Mouse (Mus musculus) liver, adult 2 months (tissue): ENCODE results near the gene Mxd3.

ENCODE experiments used
- CTCF ChIP-seq: fragments of 200-500 bp; IDR thresholded peaks from 2 replicates; pipeline ENCODE4 v1.5.1; 2011; ENCODE audit warnings: low read depth, low read length, control low read depth
- POLR2A ChIP-seq: fragments of 200-500 bp; IDR thresholded peaks from 2 replicates; pipeline ENCODE4 v1.6.1; 2011; ENCODE audit warnings: low read length, control low read depth; ENCODE audit not compliant: insufficient read depth; ENCODE audit errors: extremely low read depth

DNA sequence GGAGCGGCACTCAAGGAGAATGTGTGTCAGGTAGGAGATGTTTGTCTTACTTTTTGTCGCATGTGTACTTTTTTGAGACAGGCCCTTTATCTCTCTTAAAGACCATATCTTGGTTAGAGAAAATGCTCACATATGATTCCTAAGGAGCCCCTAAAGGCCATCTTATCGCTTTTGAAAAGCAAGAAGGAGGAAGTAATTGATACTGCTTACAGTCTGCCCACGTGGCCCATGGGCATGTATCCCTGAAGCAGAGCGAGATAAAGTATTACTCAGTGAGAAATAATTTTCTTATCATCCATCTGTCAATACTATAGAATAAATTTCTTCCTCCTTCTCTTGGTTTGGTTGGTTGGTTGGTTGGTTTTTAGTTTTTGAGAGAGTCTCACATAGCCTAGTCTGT is 52.0 kb downstream of the Mxd3 start:
- TF ChIP-seq CTCF = no peak
- no peak for TF ChIP-seq POLR2A
